Mouse (Mus musculus) limb, embryonic 14.5 days (tissue): ENCODE results near the gene Nxpe5. TPM values are rescaled to one million over a fixed set of nuclear protein-coding genes. Genes with fewer than 3 reads are reported as not detected.

ENCODE experiments used
- ATAC-seq: fragments of 200-750 bp; cut with Nextera tagmentation; 2 replicates; pipeline ENCODE4 v1.8.0; 2017; ENCODE audit warnings: low read depth, moderate number of reproducible peaks, moderate TSS enrichment; ENCODE audit not compliant: low FRiP score
- DNase-seq: peaks from one replicate; pipeline ENCODE4 v3.0.0-alpha.2; 2015; ENCODE audit warnings: low spot score
- H3K27ac ChIP-seq: fragments of 300-500 bp; sonication (generic); replicated peaks from 2 replicates; pipeline ENCODE4 v1.5.1; 2014; ENCODE audit warnings: low read depth, mild to moderate bottlenecking, low read length, moderate library complexity, mixed read lengths
- H3K27me3 ChIP-seq: fragments of 300-500 bp; sonication (generic); 2 replicates; pipeline ENCODE4 v1.6.1; 2014; ENCODE audit warnings: low read length, mixed read lengths; ENCODE audit not compliant: control insufficient read depth, insufficient read depth
- H3K36me3 ChIP-seq: fragments of 300-500 bp; sonication (generic); 2 replicates; pipeline ENCODE4 v1.6.1; 2014; ENCODE audit warnings: mild to moderate bottlenecking, low read length, moderate library complexity, mixed read lengths; ENCODE audit not compliant: control insufficient read depth, insufficient read depth
- H3K4me1 ChIP-seq: fragments of 300-500 bp; sonication (generic); 2 replicates; pipeline ENCODE4 v1.6.1; 2014; ENCODE audit warnings: antibody characterized with exemption, low read length, mixed read lengths; ENCODE audit not compliant: control insufficient read depth, insufficient read depth
- H3K4me2 ChIP-seq: fragments of 300-500 bp; sonication (generic); replicated peaks from 2 replicates; pipeline ENCODE4 v1.6.1; 2014; ENCODE audit warnings: low read depth, mild to moderate bottlenecking, low read length, moderate library complexity; ENCODE audit not compliant: severe bottlenecking
- H3K4me3 ChIP-seq: fragments of 300-500 bp; sonication (generic); replicated peaks from 2 replicates; pipeline ENCODE4 v1.5.1; 2014; ENCODE audit warnings: low read length
- H3K9ac ChIP-seq: fragments of 300-500 bp; sonication (generic); 2 replicates; pipeline ENCODE4 v1.6.1; 2014; ENCODE audit warnings: mild to moderate bottlenecking, low read depth, low read length, moderate library complexity; ENCODE audit not compliant: severe bottlenecking
- H3K9me3 ChIP-seq: fragments of 300-500 bp; sonication (generic); 2 replicates; pipeline ENCODE4 v1.6.1; 2016; ENCODE audit warnings: low read length; ENCODE audit not compliant: control insufficient read depth
- POLR2A ChIP-seq: fragments of 200-500 bp; IDR thresholded peaks from 2 replicates; pipeline ENCODE4 v1.8.0; 2012; ENCODE audit warnings: inconsistent platforms, mild to moderate bottlenecking, moderate library complexity, borderline replicate concordance; ENCODE audit not compliant: insufficient read depth, insufficient read length; ENCODE audit errors: extremely low read depth
- WGBS: fragments of 180-500 bp; shearing (Covaris S2); extraction: QIAGEN DNeasy Blood & Tissue Kit; methylation state at CpG from one replicate; pipeline ENCODE4 v1.1.7; 2014; 5-methylcytosine and 5-hydroxymethylcytosine counted together
- polyA plus RNA-seq, 2 experiments: library from polyadenylated mRNA; depleted of rRNA in 1 of 2; stranded (reverse) in 1 of 2; unstranded in 1 of 2; fragments of >200 nt; fragmentation: Nextera tagmentation in 1 of 2; extraction: Ambion mirVana in 1 of 2; gene quantifications; 2 replicates each; pipeline versions ENCODE4 v1.2.1 to v1.2.3; 2012 to 2014

The Nxpe5 gene
- polyA plus RNA-seq, 2 experiments = not detected

DNA sequence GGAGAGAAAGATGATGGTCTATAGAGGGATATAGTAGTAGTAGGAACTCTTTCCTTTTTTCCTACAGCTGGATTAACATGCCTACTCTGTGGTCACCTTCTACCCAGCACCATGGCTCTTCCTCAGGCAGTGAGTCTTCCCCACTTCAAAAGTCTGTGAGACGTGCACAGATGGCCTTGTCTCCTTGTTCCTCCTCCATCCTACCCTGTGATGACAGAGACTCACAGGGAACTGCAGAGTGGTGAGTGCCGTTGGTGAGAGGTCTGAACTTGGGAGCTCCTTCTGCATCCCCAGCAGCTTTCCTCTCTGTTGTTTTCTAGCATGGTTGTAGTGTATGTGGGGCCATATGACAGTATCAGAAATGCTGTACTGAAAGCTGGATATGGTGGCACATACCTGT, 56.1 kb downstream of the Nxpe5 start:
- H3K36me3 ChIP-seq = peaks cover 15% of the 10 kb centered on the region
- H3K9me3 ChIP-seq = peaks cover 6% of the 10 kb centered on the region; the same call in 1 of the 2 replicates
- WGBS = 83% methylated on average over 2 of the region's 2 CpGs
- H3K4me3 ChIP-seq = no peak overlapping the region
- ATAC-seq = no peak
- H3K4me1 ChIP-seq = peaks cover 15% of the 10 kb centered on the region
- TF ChIP-seq POLR2A = no peak
- no peak overlapping the region for H3K27ac ChIP-seq
- DNase-seq = no peak
- H3K4me2 ChIP-seq = no peak overlapping the region
- H3K9ac ChIP-seq = no peak overlapping the region
- no peaks in the 10 kb centered on the region for H3K27me3 ChIP-seq

DNA sequence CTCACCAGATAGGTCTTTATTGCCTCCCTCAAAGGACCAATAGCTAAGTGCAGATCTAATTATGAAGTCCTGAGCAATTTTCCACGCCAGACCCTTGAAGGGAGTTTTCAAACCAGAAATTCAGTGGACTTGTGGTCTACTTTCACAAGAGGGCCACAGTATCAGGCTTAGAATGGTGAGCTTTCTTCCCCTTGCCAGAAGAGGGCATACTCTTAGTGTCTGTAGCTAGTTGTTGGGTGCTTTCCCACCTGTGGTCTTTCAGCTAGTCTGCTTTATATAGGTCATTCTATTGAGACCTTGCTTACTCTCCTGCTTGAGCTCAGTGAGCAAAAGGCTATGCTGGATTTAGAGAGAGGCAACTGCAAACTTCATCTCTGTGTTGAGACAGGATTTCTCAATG, 57.8 kb downstream of the Nxpe5 start:
- Histone ChIP-seq H3K9me3 (peaks cover 6% of the 10 kb centered on the region; the same call in 1 of the 2 replicates), H3K4me3 (no peak overlapping the region), H3K4me1 (peaks cover 10% of the 10 kb centered on the region), H3K4me2 (no peak overlapping the region), H3K9ac (no peak overlapping the region), H3K27me3 (no peaks in the 10 kb centered on the region), H3K27ac (no peak overlapping the region), H3K36me3 (no peaks in the 10 kb centered on the region)
- WGBS = 72% methylated on average over 1 of the region's 1 CpGs
- no peak for TF ChIP-seq POLR2A
- DNase-seq = no peak
- no peak for ATAC-seq

DNA sequence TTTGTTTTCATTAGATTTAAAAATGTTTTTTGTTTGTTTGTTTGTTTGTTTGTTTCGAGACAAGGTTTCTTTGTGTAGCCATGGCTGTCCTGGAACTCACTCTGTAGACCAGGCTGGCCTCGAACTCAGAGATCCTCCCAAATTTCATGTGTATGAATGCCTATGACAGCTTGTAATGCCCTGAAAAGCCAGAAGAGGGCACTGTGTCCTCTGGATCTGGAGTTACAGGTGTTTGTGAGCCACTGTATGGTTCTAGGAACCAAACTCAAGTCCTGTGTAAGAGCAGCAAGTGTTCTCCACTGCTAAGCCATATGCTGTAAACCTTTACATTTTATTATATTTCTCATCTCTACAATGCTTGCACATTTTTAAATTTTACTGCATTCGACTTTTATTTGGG, 62.2 kb downstream of the Nxpe5 start:
- Histone ChIP-seq H3K36me3 (no peaks in the 10 kb centered on the region), H3K4me2 (no peak overlapping the region), H3K4me3 (no peak overlapping the region), H3K9ac (no peak overlapping the region), H3K27me3 (no peaks in the 10 kb centered on the region), H3K4me1 (no peaks in the 10 kb centered on the region), H3K27ac (no peak overlapping the region), H3K9me3 (no peaks in the 10 kb centered on the region)
- ATAC-seq (no peak), DNase-seq (no peak)
- no peak for TF ChIP-seq POLR2A
- 75% methylated on average over 3 of the region's 3 CpGs for WGBS

DNA sequence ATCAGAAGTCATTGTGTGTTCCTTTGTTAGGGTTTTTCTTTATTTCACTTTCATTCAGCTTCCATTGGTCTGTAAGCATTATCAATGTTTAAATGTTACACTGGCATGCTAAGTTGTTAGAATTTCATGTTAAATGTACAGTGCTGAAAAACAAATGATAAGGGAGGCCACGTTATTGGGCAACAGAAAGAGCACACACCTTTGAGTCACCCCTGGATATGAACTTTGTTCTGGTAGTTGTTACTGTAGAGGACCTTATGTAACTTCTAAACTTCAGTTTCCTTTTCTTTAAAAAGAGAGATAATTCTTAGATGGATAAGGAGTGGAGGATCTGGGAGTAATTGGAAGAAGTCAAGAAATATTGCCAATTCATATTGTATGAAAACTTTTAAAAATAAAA, 65.9 kb downstream of the Nxpe5 start:
- Histone ChIP-seq H3K9me3 (no peaks in the 10 kb centered on the region), H3K27ac (no peak overlapping the region), H3K36me3 (no peaks in the 10 kb centered on the region), H3K4me3 (no peak overlapping the region), H3K4me1 (no peaks in the 10 kb centered on the region), H3K27me3 (no peaks in the 10 kb centered on the region), H3K9ac (no peak overlapping the region), H3K4me2 (no peak overlapping the region)
- ATAC-seq (no peak), DNase-seq (no peak)
- 75% methylated on average over 1 of the region's 1 CpGs for WGBS
- TF ChIP-seq POLR2A = no peak

DNA sequence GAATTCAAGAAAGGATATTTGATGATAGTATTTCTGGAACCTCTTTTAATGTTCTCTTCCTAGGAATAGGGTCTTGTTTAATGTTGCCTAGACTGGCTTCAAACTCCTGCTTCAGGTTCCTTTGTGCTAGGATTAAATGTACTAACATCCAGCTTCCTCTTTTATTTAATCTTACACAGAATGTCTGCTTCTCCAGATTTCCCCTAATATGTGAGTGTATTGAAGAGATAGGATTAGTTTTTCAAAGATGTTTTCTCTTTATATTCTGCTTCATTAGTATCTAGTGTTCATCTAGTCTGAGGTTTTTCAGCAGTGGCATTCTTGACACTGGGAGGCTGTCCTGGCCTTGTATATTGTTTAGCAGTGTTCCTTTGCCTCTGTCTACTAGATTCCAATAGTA, 68.5 kb downstream of the Nxpe5 start:
- Histone ChIP-seq H3K9me3 (no peaks in the 10 kb centered on the region), H3K4me2 (no peak overlapping the region), H3K4me3 (no peak overlapping the region), H3K9ac (no peak overlapping the region), H3K27ac (no peak overlapping the region), H3K36me3 (no peaks in the 10 kb centered on the region; the same call in 1 of the 2 replicates), H3K27me3 (no peaks in the 10 kb centered on the region), H3K4me1 (no peaks in the 10 kb centered on the region)
- no peak for TF ChIP-seq POLR2A
- DNase-seq = no peak
- ATAC-seq = no peak

DNA sequence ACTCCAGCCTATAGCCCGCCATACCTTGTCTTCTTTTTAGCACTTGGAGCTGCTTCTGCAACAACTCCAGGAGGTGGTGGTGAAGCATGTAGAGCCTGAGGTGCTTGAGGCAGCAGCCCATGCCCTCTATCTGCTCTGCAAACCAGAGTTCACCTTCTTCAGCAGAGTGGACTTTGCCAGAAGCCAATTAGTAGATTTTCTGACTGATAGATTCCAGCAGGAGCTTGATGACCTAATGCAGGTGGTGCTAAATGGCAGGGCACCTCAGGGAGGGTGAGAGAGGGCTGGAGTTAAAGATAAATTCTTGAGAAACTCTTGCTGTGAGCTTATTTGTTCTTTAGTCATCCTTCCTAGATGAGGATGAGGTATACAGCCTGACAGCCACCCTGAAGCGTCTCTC, 73.9 kb downstream of the Nxpe5 start:
- TF ChIP-seq POLR2A = no peak
- Histone ChIP-seq H3K36me3 (no peaks in the 10 kb centered on the region; the same call in 1 of the 2 replicates), H3K4me1 (no peaks in the 10 kb centered on the region), H3K27ac (no peak overlapping the region), H3K9me3 (no peaks in the 10 kb centered on the region), H3K27me3 (no peaks in the 10 kb centered on the region), H3K4me3 (no peak overlapping the region), H3K9ac (no peak overlapping the region), H3K4me2 (no peak overlapping the region)
- ATAC-seq (no peak), DNase-seq (no peak)
- WGBS = 82% methylated on average over 2 of the region's 2 CpGs

Other genes starting within 250 kb of the Nxpe5 start
- 0.09 and 0.18 TPM in 2 replicates for gene Azgp1, start 244.4 kb upstream of the Nxpe5 start, polyA plus RNA-seq (2012; rRNA removed)
- not detected in 2 replicates for gene Azgp1, start 244.4 kb upstream of the Nxpe5 start, polyA plus RNA-seq (2014; fragmentation: Nextera tagmentation; extraction: Ambion mirVana)
- gene Smok3a, start 204.6 kb upstream of the Nxpe5 start, polyA plus RNA-seq (2012; rRNA removed) = not detected in 2 replicates
- not detected in 2 replicates for gene Smok3a, start 204.6 kb upstream of the Nxpe5 start, polyA plus RNA-seq (2014; fragmentation: Nextera tagmentation; extraction: Ambion mirVana)
- not detected in 2 replicates for gene Smok3b, start 204.5 kb upstream of the Nxpe5 start, polyA plus RNA-seq (2012; rRNA removed)
- gene Smok3b, start 204.5 kb upstream of the Nxpe5 start, polyA plus RNA-seq (2014; fragmentation: Nextera tagmentation; extraction: Ambion mirVana) = not detected in 2 replicates
- not detected in 2 replicates for gene Smok3c, start 172.7 kb upstream of the Nxpe5 start, polyA plus RNA-seq (2012; rRNA removed)
- gene Smok3c, start 172.7 kb upstream of the Nxpe5 start, polyA plus RNA-seq (2014; fragmentation: Nextera tagmentation; extraction: Ambion mirVana) = not detected in 2 replicates
- gene Zkscan1, start 140.8 kb upstream of the Nxpe5 start, polyA plus RNA-seq (2012; rRNA removed) = 8.5 and 9.8 TPM in 2 replicates
- gene Zkscan1, start 140.8 kb upstream of the Nxpe5 start, polyA plus RNA-seq (2014; fragmentation: Nextera tagmentation; extraction: Ambion mirVana) = 25.3 and 25.4 TPM in 2 replicates
- gene Zscan21, start 109.0 kb upstream of the Nxpe5 start, polyA plus RNA-seq (2012; rRNA removed) = 31.5 and 38.3 TPM in 2 replicates
- 59.8 and 70.0 TPM in 2 replicates for gene Zscan21, start 109.0 kb upstream of the Nxpe5 start, polyA plus RNA-seq (2014; fragmentation: Nextera tagmentation; extraction: Ambion mirVana)
- 5.1 and 5.2 TPM in 2 replicates for gene Zfp113, start 70.2 kb upstream of the Nxpe5 start, polyA plus RNA-seq (2012; rRNA removed)
- 11.3 and 12.6 TPM in 2 replicates for gene Zfp113, start 70.2 kb upstream of the Nxpe5 start, polyA plus RNA-seq (2014; fragmentation: Nextera tagmentation; extraction: Ambion mirVana)
- gene Cops6, start 64.8 kb upstream of the Nxpe5 start, polyA plus RNA-seq (2012; rRNA removed) = 141 and 149 TPM in 2 replicates
- gene Cops6, start 64.8 kb upstream of the Nxpe5 start, polyA plus RNA-seq (2014; fragmentation: Nextera tagmentation; extraction: Ambion mirVana) = 262 and 267 TPM in 2 replicates
- 73.4 and 107 TPM in 2 replicates for gene Ap4m1, start 53.9 kb upstream of the Nxpe5 start, polyA plus RNA-seq (2012; rRNA removed)
- gene Ap4m1, start 53.9 kb upstream of the Nxpe5 start, polyA plus RNA-seq (2014; fragmentation: Nextera tagmentation; extraction: Ambion mirVana) = 18.6 and 19.9 TPM in 2 replicates
- 136 and 149 TPM in 2 replicates for gene Mcm7, start 53.5 kb upstream of the Nxpe5 start, polyA plus RNA-seq (2012; rRNA removed)
- 144 and 152 TPM in 2 replicates for gene Mcm7, start 53.5 kb upstream of the Nxpe5 start, polyA plus RNA-seq (2014; fragmentation: Nextera tagmentation; extraction: Ambion mirVana)
- gene Taf6, start 38.4 kb upstream of the Nxpe5 start, polyA plus RNA-seq (2012; rRNA removed) = 90.0 and 109 TPM in 2 replicates
- 75.6 and 86.0 TPM in 2 replicates for gene Taf6, start 38.4 kb upstream of the Nxpe5 start, polyA plus RNA-seq (2014; fragmentation: Nextera tagmentation; extraction: Ambion mirVana)
- 35.8 and 50.6 TPM in 2 replicates for gene Cnpy4, start 38.4 kb upstream of the Nxpe5 start, polyA plus RNA-seq (2012; rRNA removed)
- 60.7 and 65.7 TPM in 2 replicates for gene Cnpy4, start 38.4 kb upstream of the Nxpe5 start, polyA plus RNA-seq (2014; fragmentation: Nextera tagmentation; extraction: Ambion mirVana)
- gene Mblac1, start 31.6 kb upstream of the Nxpe5 start, polyA plus RNA-seq (2012; rRNA removed) = 6.9 and 7.5 TPM in 2 replicates
- 8.3 and 8.8 TPM in 2 replicates for gene Mblac1, start 31.6 kb upstream of the Nxpe5 start, polyA plus RNA-seq (2014; fragmentation: Nextera tagmentation; extraction: Ambion mirVana)
- gene Lamtor4, start 29.6 kb downstream of the Nxpe5 start, polyA plus RNA-seq (2012; rRNA removed) = 104 and 110 TPM in 2 replicates
- gene Lamtor4, start 29.6 kb downstream of the Nxpe5 start, polyA plus RNA-seq (2014; fragmentation: Nextera tagmentation; extraction: Ambion mirVana) = 64.6 and 68.5 TPM in 2 replicates
- gene BC037034, start 38.1 kb downstream of the Nxpe5 start, polyA plus RNA-seq (2012; rRNA removed) = 81.0 and 102 TPM in 2 replicates
- gene BC037034, start 38.1 kb downstream of the Nxpe5 start, polyA plus RNA-seq (2014; fragmentation: Nextera tagmentation; extraction: Ambion mirVana) = 5.2 and 7.6 TPM in 2 replicates
- 1.9 and 3.2 TPM in 2 replicates for gene Gal3st4, start 46.9 kb downstream of the Nxpe5 start, polyA plus RNA-seq (2012; rRNA removed)
- gene Gal3st4, start 46.9 kb downstream of the Nxpe5 start, polyA plus RNA-seq (2014; fragmentation: Nextera tagmentation; extraction: Ambion mirVana) = 3.7 and 3.8 TPM in 2 replicates
- gene Gm43720, start 54.1 kb downstream of the Nxpe5 start, polyA plus RNA-seq (2012; rRNA removed) = 0.18 and 0.19 TPM in 2 replicates
- 0.15 and 0.33 TPM in 2 replicates for gene Gm43720, start 54.1 kb downstream of the Nxpe5 start, polyA plus RNA-seq (2014; fragmentation: Nextera tagmentation; extraction: Ambion mirVana)
- 183 and 277 TPM in 2 replicates for gene Gpc2, start 54.1 kb downstream of the Nxpe5 start, polyA plus RNA-seq (2012; rRNA removed)
- 6.4 and 7.2 TPM in 2 replicates for gene Gpc2, start 54.1 kb downstream of the Nxpe5 start, polyA plus RNA-seq (2014; fragmentation: Nextera tagmentation; extraction: Ambion mirVana)
- 18.8 and 25.3 TPM in 2 replicates for gene Stag3, start 54.3 kb downstream of the Nxpe5 start, polyA plus RNA-seq (2012; rRNA removed)
- gene Stag3, start 54.3 kb downstream of the Nxpe5 start, polyA plus RNA-seq (2014; fragmentation: Nextera tagmentation; extraction: Ambion mirVana) = 5.6 TPM in 2 replicates
- gene Pvrig, start 116.1 kb downstream of the Nxpe5 start, polyA plus RNA-seq (2012; rRNA removed) = 0.06 and 0.09 TPM in 2 replicates
- gene Pvrig, start 116.1 kb downstream of the Nxpe5 start, polyA plus RNA-seq (2014; fragmentation: Nextera tagmentation; extraction: Ambion mirVana) = 0.18 TPM in 2 replicates
- 17.4 and 21.4 TPM in 2 replicates for gene Zfp157, start 215.6 kb downstream of the Nxpe5 start, polyA plus RNA-seq (2012; rRNA removed)
- 40.4 and 42.9 TPM in 2 replicates for gene Zfp157, start 215.6 kb downstream of the Nxpe5 start, polyA plus RNA-seq (2014; fragmentation: Nextera tagmentation; extraction: Ambion mirVana)